Mouse (Mus musculus) small intestine, adult 2 months (tissue): ENCODE measurements around the gene Scd4.

Source experiments
- CTCF ChIP-seq: fragments of 200-500 bp; IDR thresholded peaks from 2 replicates; pipeline ENCODE4 v1.5.1; 2012; ENCODE audit warnings: low read depth, mild to moderate bottlenecking, control low read depth, inconsistent platforms, low read length, moderate library complexity, mixed read lengths; ENCODE audit not compliant: insufficient replicate concordance, insufficient read length; ENCODE audit errors: extremely low read depth
- POLR2A ChIP-seq: fragments of 200-500 bp; IDR thresholded peaks from 2 replicates; pipeline ENCODE4 v1.6.1; 2012; ENCODE audit warnings: low read depth, mild to moderate bottlenecking, control low read depth, inconsistent platforms, low read length, moderate library complexity

DNA sequence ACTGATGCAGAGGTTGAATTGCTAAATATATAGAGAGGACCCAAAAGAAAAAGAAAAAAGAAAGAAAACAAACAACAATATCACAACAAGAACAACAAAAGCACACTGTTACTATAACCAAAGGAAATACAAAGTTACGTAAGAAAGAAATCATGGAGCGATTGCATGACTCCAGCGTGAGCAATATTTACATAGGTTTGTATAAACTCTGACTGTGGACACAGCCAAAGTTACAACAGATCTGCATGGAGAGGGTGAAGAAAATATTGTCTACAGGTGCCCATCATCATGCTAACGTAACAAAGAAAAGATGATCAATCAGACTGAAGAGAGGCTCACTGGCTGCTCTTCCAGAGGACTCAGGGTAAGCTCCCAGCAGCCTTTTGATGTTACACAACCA is 47.2 kb downstream of the Scd4 start:
- TF ChIP-seq CTCF, result no peak
- no peak for TF ChIP-seq POLR2A
